Mouse (Mus musculus) megakaryocyte, embryonic 14.5 days (primary cell): ENCODE measurements at regions not wholly inside any gene's neighbourhood (a gene's known extent, or its start where the extent isn't known, plus 50 kb on each side); places are given as distances from the start of the nearest gene placed in this dataset.

ENCODE experiments used
- H3K27me3 ChIP-seq: replicated peaks from 2 replicates; pipeline ENCODE3; 2012; ENCODE audit warnings: inconsistent platforms
- H3K36me3 ChIP-seq: replicated peaks from 2 replicates; pipeline ENCODE3; 2012; ENCODE audit warnings: low read length, inconsistent platforms, mixed read lengths
- H3K4me1 ChIP-seq: 2 replicates; pipeline ENCODE4 v1.6.1; 2012; ENCODE audit warnings: inconsistent platforms
- H3K4me3 ChIP-seq: replicated peaks from 2 replicates; pipeline ENCODE3; 2012; ENCODE audit warnings: moderate library complexity, mild to moderate bottlenecking, inconsistent platforms
- H3K9me3 ChIP-seq: 2 replicates; pipeline ENCODE4 v1.6.1; 2012; ENCODE audit warnings: inconsistent platforms
- FLI1 ChIP-seq: IDR thresholded peaks from 2 replicates; pipeline ENCODE4 v1.6.1; 2012; ENCODE audit warnings: low read length, inconsistent platforms, mixed read lengths
- GATA1 ChIP-seq: IDR thresholded peaks from 3 replicates; pipeline ENCODE4 v1.6.1; 2012; ENCODE audit warnings: mixed read lengths, low read length, inconsistent platforms, borderline replicate concordance

DNA sequence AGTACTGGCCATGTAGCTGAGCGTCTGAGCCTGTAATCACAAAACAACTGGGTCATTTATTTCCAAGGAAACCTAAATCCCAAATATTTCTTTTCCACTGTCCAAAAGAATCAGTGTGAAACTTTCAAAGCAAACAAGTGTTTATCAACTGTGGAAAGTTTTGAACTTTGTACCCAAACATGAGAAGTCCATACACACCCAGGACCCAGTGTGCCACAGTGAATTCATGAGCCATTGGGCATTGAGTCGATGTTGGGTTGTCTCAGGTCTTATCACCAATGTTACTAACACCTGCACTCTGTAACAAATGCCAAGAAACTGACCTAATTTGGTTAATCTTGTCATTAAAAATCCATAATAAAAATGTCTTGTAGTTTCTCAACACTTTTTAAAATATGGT is 305.8 kb upstream of the Igfbp3 start:
- Histone ChIP-seq H3K4me1 (no peaks in the 10 kb centered on the region), H3K4me3 (no peak overlapping the region), H3K36me3 (no peaks in the 10 kb centered on the region), H3K27me3 (no peaks in the 10 kb centered on the region), H3K9me3 (peaks cover 19% of the 10 kb centered on the region; the same call in 1 of the 2 replicates)
- no peak for TF ChIP-seq GATA1
- TF ChIP-seq FLI1 = no peak

DNA sequence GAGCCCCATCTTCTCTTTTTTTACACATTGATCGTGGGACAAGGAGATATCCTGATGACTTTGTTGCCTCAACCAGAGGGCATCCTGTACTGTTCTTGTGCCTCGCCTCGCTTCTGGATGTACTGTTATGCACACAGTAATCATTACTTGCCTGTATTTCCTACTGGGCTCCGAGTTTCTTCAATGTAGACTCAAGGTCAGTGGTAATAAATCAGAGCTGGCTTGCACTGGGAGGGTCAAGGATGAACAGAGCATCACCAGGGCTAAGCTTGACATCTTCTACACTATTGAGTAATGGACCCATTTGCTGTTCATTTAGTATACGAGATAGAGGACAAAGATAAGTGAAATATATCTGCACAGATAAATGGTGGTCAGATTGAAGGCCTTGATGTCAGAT is 295.1 kb upstream of the Igfbp3 start:
- Histone ChIP-seq H3K4me3 (no peak overlapping the region), H3K27me3 (no peaks in the 10 kb centered on the region), H3K4me1 (no peaks in the 10 kb centered on the region), H3K36me3 (no peaks in the 10 kb centered on the region), H3K9me3 (peaks cover 11% of the 10 kb centered on the region)
- TF ChIP-seq FLI1 (no peak), GATA1 (no peak)

DNA sequence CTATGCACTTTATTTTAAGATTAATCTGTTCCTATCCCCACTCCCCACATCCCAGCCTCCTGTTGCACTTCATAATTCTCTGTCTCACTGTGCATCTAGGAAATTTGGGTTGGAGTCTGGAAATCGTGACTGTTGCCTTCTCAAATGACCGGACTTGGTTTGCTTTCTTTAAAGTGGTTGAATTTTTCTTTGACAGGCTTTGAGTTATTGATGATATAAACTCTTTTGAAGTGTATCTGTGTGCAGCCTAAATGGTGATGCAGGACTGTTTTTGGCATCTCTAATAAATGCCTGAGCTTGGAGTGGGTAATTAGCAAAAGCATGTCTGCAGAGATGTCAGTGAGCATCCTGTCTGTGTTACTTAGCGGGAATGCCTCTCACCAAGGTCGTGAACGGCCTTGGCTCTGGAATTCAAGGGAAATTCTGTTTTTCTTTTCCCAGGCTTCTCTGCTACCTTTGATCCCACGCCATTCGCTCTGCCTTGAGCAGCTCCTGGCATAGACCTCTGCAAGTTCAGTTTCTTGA is 292.8 kb upstream of the Igfbp3 start:
- Histone ChIP-seq H3K9me3 (peaks cover 8% of the 10 kb centered on the region), H3K4me1 (no peaks in the 10 kb centered on the region), H3K27me3 (no peaks in the 10 kb centered on the region), H3K4me3 (no peak overlapping the region), H3K36me3 (no peaks in the 10 kb centered on the region)
- no peak for TF ChIP-seq FLI1
- TF ChIP-seq GATA1 = no peak

DNA sequence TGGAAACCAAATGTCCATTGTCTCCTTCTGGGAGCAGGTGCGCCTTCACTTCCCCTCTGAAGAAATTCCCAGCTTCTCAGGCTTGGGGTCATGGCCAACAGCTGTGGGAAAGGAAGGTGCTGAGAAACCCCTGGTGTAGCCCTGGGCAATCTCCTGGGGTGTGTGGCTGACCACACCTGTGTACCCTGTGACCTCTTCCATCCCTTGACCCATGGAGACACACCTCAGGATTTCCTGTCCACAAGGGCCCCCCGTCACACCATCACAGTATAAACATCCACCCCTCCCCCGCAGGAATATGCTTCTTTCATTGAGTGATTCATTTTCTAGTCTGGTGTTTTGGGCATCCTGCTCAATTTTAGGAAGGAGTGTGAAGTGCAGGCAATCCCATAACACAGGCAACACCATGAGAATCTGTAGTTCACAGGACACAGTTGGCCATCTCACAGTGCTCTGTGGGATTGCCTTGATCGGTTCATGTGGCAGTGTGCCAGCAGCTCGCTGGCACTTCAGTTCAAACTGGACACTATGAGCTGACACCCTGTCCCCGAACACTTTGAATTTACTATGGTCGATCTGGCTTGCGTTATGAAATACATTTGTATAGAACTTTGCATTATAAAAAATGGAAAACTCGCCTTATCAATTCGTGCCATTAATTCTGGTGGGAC is 291.1 kb upstream of the Igfbp3 start:
- Histone ChIP-seq H3K4me3 (no peak overlapping the region), H3K4me1 (no peaks in the 10 kb centered on the region), H3K36me3 (no peaks in the 10 kb centered on the region), H3K9me3 (peaks cover 8% of the 10 kb centered on the region), H3K27me3 (no peaks in the 10 kb centered on the region)
- TF ChIP-seq GATA1 (no peak), FLI1 (no peak)

DNA sequence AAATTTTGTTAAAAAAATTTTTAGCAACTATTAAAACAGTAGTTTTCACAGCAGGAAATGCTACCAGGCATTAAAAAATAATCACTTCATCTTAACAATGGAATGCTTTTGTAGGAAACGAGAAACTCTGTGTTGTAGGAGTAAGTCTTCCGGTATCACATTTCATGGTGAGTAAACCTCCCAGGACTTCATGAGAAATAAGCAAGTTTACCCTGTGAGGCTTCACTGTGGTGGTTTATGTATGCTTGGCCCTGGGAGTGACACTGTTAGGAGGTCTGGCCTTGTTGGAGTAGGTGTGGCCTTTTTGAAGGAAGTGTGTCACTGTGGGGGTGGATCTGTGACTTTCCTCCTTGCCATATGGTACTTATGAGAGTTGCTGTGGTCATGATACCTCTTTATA is 289.0 kb upstream of the Igfbp3 start:
- Histone ChIP-seq H3K27me3 (no peaks in the 10 kb centered on the region), H3K4me3 (no peak overlapping the region), H3K9me3 (peaks cover 5% of the 10 kb centered on the region; the same call in 1 of the 2 replicates), H3K4me1 (no peaks in the 10 kb centered on the region), H3K36me3 (no peaks in the 10 kb centered on the region)
- no peak for TF ChIP-seq FLI1
- TF ChIP-seq GATA1 = no peak

DNA sequence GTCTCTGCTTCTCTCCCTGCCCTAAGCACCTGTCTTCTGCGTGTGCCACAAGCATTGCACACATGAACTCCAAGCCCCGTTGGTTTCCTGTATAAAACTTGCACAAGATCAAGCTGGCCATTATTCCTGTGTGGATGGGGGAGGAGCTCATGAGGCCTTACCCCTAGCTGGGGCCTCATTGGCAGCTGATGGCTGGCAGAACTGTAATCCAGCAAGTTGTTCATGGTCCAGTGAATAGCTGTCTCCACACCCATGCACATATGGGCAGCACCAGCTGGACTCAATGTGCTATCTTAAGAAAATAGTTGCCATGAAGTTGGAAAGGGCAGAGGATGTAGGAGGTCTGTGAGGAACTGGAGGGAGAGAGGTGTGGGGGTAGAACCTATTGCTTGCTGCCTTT is 288.3 kb upstream of the Igfbp3 start:
- Histone ChIP-seq H3K27me3 (no peaks in the 10 kb centered on the region), H3K4me3 (no peak overlapping the region), H3K9me3 (peaks cover 5% of the 10 kb centered on the region; the same call in 1 of the 2 replicates), H3K4me1 (no peaks in the 10 kb centered on the region), H3K36me3 (no peaks in the 10 kb centered on the region)
- no peak for TF ChIP-seq FLI1
- TF ChIP-seq GATA1 = no peak

DNA sequence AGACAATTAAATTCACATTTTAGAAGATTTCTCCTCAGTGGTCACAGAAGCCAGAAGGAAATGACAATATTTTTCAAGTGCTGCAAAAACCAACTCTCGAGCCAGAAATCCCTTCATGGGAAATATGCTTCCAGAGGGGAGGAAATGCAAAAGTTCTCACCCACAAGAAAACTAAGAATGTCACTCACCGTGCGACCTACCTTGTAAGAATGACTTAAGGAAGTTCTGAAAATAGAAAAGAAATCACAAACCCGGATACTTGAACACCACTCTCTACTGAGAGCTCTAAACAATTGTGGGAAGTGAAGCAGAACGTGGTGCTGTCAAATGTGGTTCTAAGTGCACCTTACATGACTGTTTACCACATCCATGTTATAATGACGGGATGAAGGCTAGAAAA is 284.1 kb upstream of the Igfbp3 start:
- no peak for TF ChIP-seq FLI1
- Histone ChIP-seq H3K4me3 (no peak overlapping the region), H3K4me1 (no peaks in the 10 kb centered on the region)

DNA sequence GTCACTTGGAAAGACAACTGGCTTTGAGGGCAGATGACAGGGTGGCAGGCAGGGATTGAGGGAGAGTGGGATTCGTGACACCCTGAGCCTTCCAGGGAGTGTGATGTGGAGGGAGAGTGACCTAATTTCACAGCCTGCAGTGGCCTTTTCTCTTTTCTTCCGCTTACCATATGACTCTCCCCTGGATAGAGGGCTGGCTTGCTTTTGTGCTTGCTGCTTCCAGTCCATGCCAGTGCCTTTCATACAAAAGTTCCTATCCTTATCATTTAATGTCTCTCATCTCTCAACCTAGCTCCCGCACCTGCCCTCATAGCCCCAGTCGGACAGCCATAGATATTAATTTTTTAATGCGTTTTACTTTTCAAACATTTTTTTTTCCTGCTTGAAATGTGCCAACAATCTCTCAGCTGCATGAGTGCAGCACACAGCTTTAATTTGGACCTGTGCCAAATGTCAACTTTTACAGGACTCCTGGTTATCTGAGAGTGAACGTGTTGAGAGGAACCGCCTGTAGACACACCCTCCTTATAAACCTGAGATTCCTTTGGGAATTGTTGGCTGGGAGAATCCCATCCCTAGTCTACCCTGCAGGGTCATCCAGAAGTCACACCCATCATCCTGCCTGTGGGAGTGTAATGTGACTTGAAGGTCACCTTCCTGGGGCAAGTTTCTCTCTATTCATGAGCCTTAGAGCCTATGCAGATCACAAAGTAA is 260.3 kb upstream of the Igfbp3 start:
- TF ChIP-seq GATA1 (no peak), FLI1 (no peak)
- peaks cover 23% of the 10 kb centered on the region for H3K9me3 ChIP-seq

More for the DNA sequence above, 284.1 kb upstream of the Igfbp3 start:
- Histone ChIP-seq H3K27me3 (no peaks in the 10 kb centered on the region), H3K9me3 (no peaks in the 10 kb centered on the region), H3K36me3 (no peaks in the 10 kb centered on the region)

DNA sequence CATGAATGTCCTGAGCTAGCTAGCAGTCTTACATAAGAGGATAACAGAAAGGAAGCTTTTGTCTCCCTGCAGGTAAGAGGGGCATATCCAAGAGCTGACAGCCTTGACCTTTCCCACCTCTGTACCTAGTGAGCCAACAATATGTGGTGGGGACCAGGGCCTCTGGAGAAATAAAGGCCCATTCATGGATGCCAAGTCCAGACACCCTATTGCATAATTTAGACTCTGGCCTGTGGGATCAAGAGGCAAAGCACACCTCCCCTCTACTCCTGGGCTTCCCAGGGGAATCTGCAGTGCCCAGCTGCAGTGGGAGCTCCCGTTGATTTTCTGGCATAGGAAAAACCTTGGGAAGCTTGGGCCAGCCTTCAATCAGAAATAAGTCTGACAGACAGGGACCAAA is 251.8 kb upstream of the Igfbp3 start:
- no peaks in the 10 kb centered on the region for H3K36me3 ChIP-seq
- no peaks in the 10 kb centered on the region for H3K27me3 ChIP-seq
- H3K4me3 ChIP-seq = no peak overlapping the region
- H3K9me3 ChIP-seq = peaks cover 36% of the 10 kb centered on the region
- no peaks in the 10 kb centered on the region for H3K4me1 ChIP-seq
- no peak for TF ChIP-seq FLI1
- no peak for TF ChIP-seq GATA1

More for the DNA sequence above, 260.3 kb upstream of the Igfbp3 start:
- no peaks in the 10 kb centered on the region for H3K36me3 ChIP-seq
- H3K27me3 ChIP-seq = no peaks in the 10 kb centered on the region
- H3K4me3 ChIP-seq = no peak overlapping the region
- H3K4me1 ChIP-seq = no peaks in the 10 kb centered on the region
